Mouse (Mus musculus) heart, postnatal 4 days (tissue): Measurements from ENCODE around the gene Epha1. TPM values are rescaled to one million over a fixed set of nuclear protein-coding genes. Genes with fewer than 3 reads are reported as not detected.

ENCODE experiments used
- DNase-seq: peaks from one replicate; pipeline ENCODE4 v3.0.0; 2021
- total RNA-seq, 2 experiments: library from RNA; stranded (reverse); gene quantifications; 2 replicates each; pipeline ENCODE4 v1.2.3; 2021

Gene Epha1
- total RNA-seq, 2 experiments from 2014 or later, result 0.52 to 0.70 TPM

GRCm38 (mm10) chr6:42373669-42374430, 782 bp upstream of the Epha1 start:
- peak; percentile 14 for DNase-seq

GRCm38 (mm10) chr6:42372421-42372815, 650 bp downstream of the Epha1 start:
- DNase-seq, result no peak

- no peak for DNase-seq
These were observed 1.1 kb downstream of the Epha1 start for GRCm38 (mm10) chr6:42372001-42372400.

GRCm38 (mm10) chr6:42370630-42371363, 2.3 kb downstream of the Epha1 start:
- peak; percentile 56 for DNase-seq

- DNase-seq, result peak; percentile 62
These were observed 3.2 kb downstream of the Epha1 start for GRCm38 (mm10) chr6:42369870-42370269.

- DNase-seq, result no peak
These were observed 7.9 kb downstream of the Epha1 start for GRCm38 (mm10) chr6:42365215-42365614.

- no peak for DNase-seq
These were observed 8.5 kb downstream of the Epha1 start for GRCm38 (mm10) chr6:42364607-42365006.

GRCm38 (mm10) chr6:42364066-42364465, 9.0 kb downstream of the Epha1 start:
- no peak for DNase-seq

GRCm38 (mm10) chr6:42362974-42363373, 10.1 kb downstream of the Epha1 start:
- DNase-seq, result peak; percentile 21

- DNase-seq, result peak; percentile 18
These were observed 10.6 kb downstream of the Epha1 start for GRCm38 (mm10) chr6:42362497-42362896.

- peak; percentile 35 for DNase-seq
These were observed 11.0 kb downstream of the Epha1 start for GRCm38 (mm10) chr6:42362074-42362473.

GRCm38 (mm10) chr6:42361041-42361895, 11.8 kb downstream of the Epha1 start:
- peak; percentile 17 for DNase-seq

- peak; percentile 24 for DNase-seq
These were observed 12.7 kb downstream of the Epha1 start for GRCm38 (mm10) chr6:42360231-42360840.

- DNase-seq, result peak; percentile 47
These were observed 13.5 kb downstream of the Epha1 start for GRCm38 (mm10) chr6:42359364-42360147.

- peak; percentile 30 for DNase-seq
These were observed 14.2 kb downstream of the Epha1 start for GRCm38 (mm10) chr6:42358901-42359300.

- peak; percentile 10 for DNase-seq
These were observed 15.2 kb downstream of the Epha1 start for GRCm38 (mm10) chr6:42357901-42358300.

GRCm38 (mm10) chr6:42356913-42357312, 16.2 kb downstream of the Epha1 start:
- no peak for DNase-seq

GRCm38 (mm10) chr6:42355794-42356600, 17.1 kb downstream of the Epha1 start:
- peak; percentile 9 for DNase-seq

GRCm38 (mm10) chr6:42355366-42355765, 17.7 kb downstream of the Epha1 start:
- no peak for DNase-seq
